Mouse (Mus musculus) limb, embryonic 13.5 days (tissue): ENCODE results near the gene Dimt1. TPM values are rescaled to one million over a fixed set of nuclear protein-coding genes. Genes with fewer than 3 reads are reported as not detected.
"Not testable (repeated sequence)": the region's sequence is repeated elsewhere in the genome, so short reads cannot be mapped to it uniquely, and the experiment has no call there.

Experiments
- ATAC-seq: fragments of 200-750 bp; cut with Nextera tagmentation; 2 replicates; pipeline ENCODE4 v1.8.0; 2017; ENCODE audit warnings: low read depth, moderate number of reproducible peaks, moderate TSS enrichment; ENCODE audit not compliant: low FRiP score
- H3K27ac ChIP-seq: fragments of 300-500 bp; sonication (generic); 2 replicates; pipeline ENCODE4 v1.5.1; 2015; ENCODE audit warnings: inconsistent platforms, mild to moderate bottlenecking, moderate library complexity
- H3K27me3 ChIP-seq: fragments of 300-500 bp; sonication (generic); 2 replicates; pipeline ENCODE4 v1.6.1; 2015; ENCODE audit warnings: mild to moderate bottlenecking, inconsistent platforms
- H3K36me3 ChIP-seq: fragments of 300-500 bp; sonication (generic); 2 replicates; pipeline ENCODE4 v1.6.1; 2015; ENCODE audit warnings: inconsistent platforms, mild to moderate bottlenecking, moderate library complexity
- H3K4me1 ChIP-seq: fragments of 300-500 bp; sonication (generic); 2 replicates; pipeline ENCODE4 v1.6.1; 2015; ENCODE audit warnings: inconsistent platforms
- H3K4me2 ChIP-seq: fragments of 300-500 bp; sonication (generic); replicated peaks from 2 replicates; pipeline ENCODE4 v1.6.1; 2015; ENCODE audit warnings: inconsistent platforms, mild to moderate bottlenecking, moderate library complexity
- H3K4me3 ChIP-seq: fragments of 300-500 bp; sonication (generic); 2 replicates; pipeline ENCODE4 v1.5.1; 2015; ENCODE audit warnings: moderate library complexity, mild to moderate bottlenecking, inconsistent platforms
- H3K9ac ChIP-seq: fragments of 300-500 bp; sonication (generic); 2 replicates; pipeline ENCODE4 v1.6.1; 2015; ENCODE audit warnings: mild to moderate bottlenecking, inconsistent platforms
- H3K9me3 ChIP-seq: fragments of 300-500 bp; sonication (generic); 2 replicates; pipeline ENCODE4 v1.6.1; 2016; ENCODE audit warnings: inconsistent platforms
- WGBS: fragments of 180-500 bp; shearing (Covaris S2); methylation state at CpG from one replicate; pipeline ENCODE4 v1.1.7; 2015; 5-methylcytosine and 5-hydroxymethylcytosine counted together
- polyA plus RNA-seq: library from polyadenylated mRNA; unstranded; fragments of >200 nt; fragmentation: Nextera tagmentation; extraction: Ambion mirVana; gene quantifications from 2 replicates; pipeline ENCODE4 v1.2.1, GENCODE M21; 2015

Dimt1 gene
- polyA plus RNA-seq, 1 experiment from 2014 or later = 53.9 TPM

DNA sequence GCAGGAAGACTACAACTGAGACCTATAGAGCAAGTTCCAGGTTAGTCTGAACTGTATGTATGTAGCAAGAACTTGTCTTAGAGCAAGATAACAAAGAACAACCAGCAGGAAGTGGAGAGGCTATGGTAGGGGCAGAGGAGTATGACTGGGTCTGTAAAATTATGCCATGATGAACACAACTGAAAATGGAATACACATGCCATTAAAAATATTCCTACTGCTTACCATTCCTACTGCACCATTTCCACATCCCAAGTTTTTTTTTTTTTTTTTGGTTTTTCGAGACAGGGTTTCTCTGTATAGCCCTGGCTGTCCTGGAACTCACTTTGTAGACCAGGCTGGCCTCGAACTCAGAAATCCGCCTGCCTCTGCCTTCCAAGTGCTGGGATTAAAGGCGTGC lies 50.6 kb downstream of the Dimt1 start:
- H3K27ac ChIP-seq, H3K4me3 ChIP-seq, H3K9me3 ChIP-seq, H3K27me3 ChIP-seq, H3K4me2 ChIP-seq, H3K36me3 ChIP-seq, H3K4me1 ChIP-seq, H3K9ac ChIP-seq, ATAC-seq: not testable (repeated sequence)
- WGBS = 90% methylated on average over 4 of the region's 4 CpGs

DNA sequence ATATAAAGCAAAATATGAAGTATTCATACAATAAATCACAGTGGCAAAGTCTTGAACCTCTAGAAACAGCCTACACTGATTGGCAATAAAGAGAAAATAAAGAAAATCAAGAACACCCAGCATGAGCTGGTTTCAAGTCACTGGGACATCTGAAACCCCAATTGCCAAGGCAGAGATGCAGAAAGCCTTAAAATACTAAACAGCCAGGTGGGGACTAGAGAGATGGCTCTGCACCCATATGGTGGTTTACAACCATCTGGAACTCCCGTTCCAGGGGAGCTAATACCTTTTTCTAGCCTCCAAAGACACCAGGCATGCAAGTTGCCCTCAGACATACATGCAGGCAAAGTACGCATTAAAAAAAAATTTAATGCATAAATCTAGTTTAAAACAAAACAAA lies 51.1 kb downstream of the Dimt1 start:
- Histone ChIP-seq H3K9ac (no peak overlapping the region), H3K27ac (no peak overlapping the region), H3K4me2 (no peak overlapping the region), H3K36me3 (peaks cover 3% of the 10 kb centered on the region; the same call in 1 of the 2 replicates), H3K4me3 (no peak overlapping the region), H3K27me3 (no peaks in the 10 kb centered on the region), H3K9me3 (no peaks in the 10 kb centered on the region), H3K4me1 (no peaks in the 10 kb centered on the region)
- WGBS = 68% methylated on average over 2 of the region's 2 CpGs
- no peak for ATAC-seq

DNA sequence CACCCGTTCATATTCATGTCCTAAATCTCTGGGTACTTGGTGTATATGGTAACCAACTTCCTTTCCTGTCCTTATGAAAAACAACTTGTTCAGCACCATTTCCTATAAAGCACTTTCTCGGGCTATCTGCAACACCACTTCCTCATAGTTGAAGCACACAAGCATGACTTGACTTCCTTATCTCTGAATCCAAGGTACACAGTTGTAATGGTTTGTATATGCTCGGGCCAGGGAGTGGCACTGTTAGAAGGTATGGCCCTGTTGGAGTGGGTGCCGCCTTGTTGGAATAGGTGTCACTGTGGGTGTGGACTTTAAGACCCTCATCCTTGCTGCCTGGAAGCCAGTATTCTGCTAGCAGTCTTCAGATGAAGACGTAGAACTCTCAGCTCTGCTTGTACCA lies 51.7 kb downstream of the Dimt1 start:
- 86% methylated on average over 5 of the region's 5 CpGs for WGBS
- Histone ChIP-seq H3K27me3 (no peaks in the 10 kb centered on the region), H3K27ac (no peak overlapping the region), H3K4me2 (no peak overlapping the region), H3K36me3 (no peaks in the 10 kb centered on the region), H3K4me3 (no peak overlapping the region), H3K9ac (no peak overlapping the region), H3K9me3 (no peaks in the 10 kb centered on the region), H3K4me1 (no peaks in the 10 kb centered on the region)
- ATAC-seq = no peak

DNA sequence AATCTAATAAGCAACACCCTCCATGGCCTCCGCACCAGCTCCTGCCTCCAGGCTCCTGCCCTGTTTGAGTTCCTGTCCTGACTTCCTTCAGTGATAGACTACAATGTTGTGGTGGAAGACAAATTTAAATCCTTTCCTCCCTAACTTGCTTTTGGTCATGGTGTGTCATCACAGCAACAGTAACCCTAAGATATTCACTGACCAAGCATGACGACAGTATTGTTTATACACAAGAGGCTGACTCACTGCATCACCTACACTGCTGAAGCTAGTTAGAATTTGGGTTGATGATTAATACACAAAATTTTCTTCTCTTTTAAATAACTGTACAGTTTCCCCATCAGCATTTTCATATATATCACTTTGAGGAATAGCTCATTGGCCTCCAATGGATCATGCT lies 56.3 kb downstream of the Dimt1 start:
- no peak for ATAC-seq
- peaks cover 3% of the 10 kb centered on the region; the same call in 1 of the 2 replicates for H3K4me1 ChIP-seq
- no peak overlapping the region for H3K4me3 ChIP-seq
- H3K27me3 ChIP-seq = no peaks in the 10 kb centered on the region
- H3K27ac ChIP-seq = no peak overlapping the region
- H3K9me3 ChIP-seq = no peaks in the 10 kb centered on the region
- no peaks in the 10 kb centered on the region for H3K36me3 ChIP-seq
- no peak overlapping the region for H3K4me2 ChIP-seq
- 92% methylated on average over 2 of the region's 2 CpGs for WGBS
- H3K9ac ChIP-seq = no peak overlapping the region

DNA sequence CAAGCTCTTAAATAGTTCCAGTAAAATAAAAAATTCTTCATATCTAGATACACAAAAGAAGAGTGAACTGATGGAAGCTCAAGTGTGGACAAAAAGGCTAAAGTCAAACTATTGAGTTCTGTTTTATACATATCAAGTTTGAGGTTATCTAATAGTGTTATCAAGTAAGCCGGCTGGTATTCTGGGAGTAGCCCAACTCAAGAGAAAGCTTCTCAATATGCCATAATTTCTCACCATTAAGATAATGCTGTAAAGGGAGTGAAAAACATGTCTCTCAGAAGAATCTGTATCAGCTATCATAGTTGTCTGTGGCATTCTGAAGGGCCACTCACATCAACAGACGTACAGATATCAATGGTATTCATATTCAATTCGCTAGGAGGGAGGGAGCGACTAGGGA lies 61.2 kb downstream of the Dimt1 start:
- H3K36me3 ChIP-seq = no peaks in the 10 kb centered on the region

More for the DNA sequence above, 61.2 kb downstream of the Dimt1 start:
- H3K27ac ChIP-seq = no peak overlapping the region
- 91% methylated on average over 4 of the region's 4 CpGs for WGBS
- no peak overlapping the region for H3K9ac ChIP-seq
- H3K4me3 ChIP-seq = no peak overlapping the region
- H3K9me3 ChIP-seq = no peaks in the 10 kb centered on the region
- no peaks in the 10 kb centered on the region for H3K27me3 ChIP-seq
- peaks cover 3% of the 10 kb centered on the region; the same call in 1 of the 2 replicates for H3K4me1 ChIP-seq
- ATAC-seq = no peak
- H3K4me2 ChIP-seq = no peak overlapping the region

Other genes starting within 250 kb of the Dimt1 start
- 44.8 and 46.3 TPM in 2 replicates for gene Ipo11, start 10.2 kb upstream of the Dimt1 start, polyA plus RNA-seq
- gene Kif2a, start 75.0 kb downstream of the Dimt1 start, polyA plus RNA-seq = 20.2 and 22.4 TPM in 2 replicates